15 mouse cellular contexts compared by ENCODE assay signal in genomic region chr12:102190820-102191219, GRCm38 (mm10).
DNase-seq lines count a peak whose midpoint lies in the region; ATAC-seq and TF ChIP-seq lines count a peak whose summit lies in the region.
"Had no signal": no experiment of that assay in that cellular context is flagged by ENCODE, and none has a peak within 500 bp of the region (broad histone marks: within the 10 kb centered on the region; RNA-seq: fewer than 3 reads in every experiment).

No protein-coding gene starts in this region.

- no peak overlapping the region for H3K9ac ChIP-seq in heart, embryonic 12.5 days
- H3K9ac ChIP-seq in forebrain, embryonic 11.5 days (ENCODE audit: low read length), result no peak overlapping the region
- H3K9ac ChIP-seq in midbrain, embryonic 16.5 days (ENCODE audit: low read depth, low read length), result no peak overlapping the region
- H3K9ac ChIP-seq: hindbrain, embryonic 15.5 days; kidney, embryonic 15.5 days; limb, embryonic 15.5 days; neural tube, embryonic 12.5 days had no signal

- in situ Hi-C loops in Patski (cut with MboI; ENCODE audit: low pct_unique_long_range_greater_than_20kb), result no loop called here

- H3K27ac ChIP-seq in heart, embryonic 12.5 days (ENCODE audit: poor library complexity, severe bottlenecking), result no peak overlapping the region
- H3K27ac ChIP-seq in forebrain, embryonic 11.5 days (ENCODE audit: low read depth, low read length), result no peak overlapping the region
- H3K27ac ChIP-seq in midbrain, embryonic 16.5 days (ENCODE audit: low read length), result no peak overlapping the region
- H3K27ac ChIP-seq: gastrocnemius, adult 2 months; hindbrain, embryonic 15.5 days; kidney, embryonic 15.5 days; limb, embryonic 15.5 days; midbrain, embryonic 10.5 days; neural tube, embryonic 12.5 days had no signal

- peak; percentile 63 for ATAC-seq in Patski
- ATAC-seq in heart, embryonic 12.5 days (ENCODE audit: insufficient number of reproducible peaks, low FRiP score), result no peak
- no peak for ATAC-seq in forebrain, embryonic 11.5 days (replicated peaks; ENCODE audit: low FRiP score)
- ATAC-seq in midbrain, embryonic 16.5 days, result no peak

- no peaks in the 10 kb centered on the region for H3K36me3 ChIP-seq in heart, embryonic 12.5 days
- no peaks in the 10 kb centered on the region for H3K36me3 ChIP-seq in forebrain, embryonic 11.5 days (ENCODE audit: control insufficient read depth, insufficient read depth, low read length)
- no peaks in the 10 kb centered on the region for H3K36me3 ChIP-seq in midbrain, embryonic 16.5 days (ENCODE audit: control insufficient read depth, insufficient read depth, low read length)
- H3K36me3 ChIP-seq: hindbrain, embryonic 15.5 days; kidney, embryonic 15.5 days; limb, embryonic 15.5 days; midbrain, embryonic 10.5 days; neural tube, embryonic 12.5 days had no signal

- H3K27me3 ChIP-seq in Patski, result no peaks in the 10 kb centered on the region
- no peaks in the 10 kb centered on the region for H3K27me3 ChIP-seq in heart, embryonic 12.5 days (replicated peaks)
- H3K27me3 ChIP-seq in forebrain, embryonic 11.5 days (ENCODE audit: control insufficient read depth, insufficient read depth, low read length), result no peaks in the 10 kb centered on the region
- no peaks in the 10 kb centered on the region for H3K27me3 ChIP-seq in midbrain, embryonic 16.5 days (ENCODE audit: control insufficient read depth, insufficient read depth, low read depth, low read length)
- H3K27me3 ChIP-seq: hindbrain, embryonic 15.5 days; kidney, embryonic 15.5 days; limb, embryonic 15.5 days; neural tube, embryonic 12.5 days had no signal

- POLR2A ChIA-PET in Patski (lab: Charles Lee), result no interaction called here

- CTCF ChIA-PET in Patski (lab: Charles Lee), result interaction anchor here (1.3 kb wide), 1 partner anchor 9 kb away, joined by 4 read pairs; no protein-coding TSS in a partner anchor

- DNase-seq in 3134 (ENCODE audit: extremely low read depth, insufficient read length, low spot score), result peak; percentile 49
- peak; percentile 58 for DNase-seq in Patski (ENCODE audit: low read depth, low spot score)
- peak; percentile 61 to 71 for DNase-seq in cerebellum, postnatal 36 days
- peak; percentile 33 to 90 for DNase-seq in left cerebral cortex, adult 8-10 months (ENCODE audit: low spot score in 2 of 2)
- no peak for DNase-seq in lung, postnatal 36 days
- no peak for DNase-seq in forebrain, embryonic 11.5 days (ENCODE audit: low spot score)
- DNase-seq: adrenal gland, postnatal 14 days; gastrocnemius, adult 2 months had no signal

- H3K9me3 ChIP-seq in heart, embryonic 12.5 days (replicated peaks), result peaks cover 26% of the 10 kb centered on the region
- H3K9me3 ChIP-seq in forebrain, embryonic 11.5 days (ENCODE audit: control insufficient read depth, low read length), result peaks cover 4% of the 10 kb centered on the region; the same call in 1 of the 2 replicates
- H3K9me3 ChIP-seq in midbrain, embryonic 16.5 days (replicated peaks; ENCODE audit: control insufficient read depth, low read length, poor library complexity, severe bottlenecking), result peaks cover 6% of the 10 kb centered on the region
- H3K9me3 ChIP-seq: hindbrain, embryonic 15.5 days had no signal

- no peak for TF ChIP-seq CTCF in Patski (IDR thresholded peaks at IDR 0.05)

- no peak overlapping the region for H3K4me3 ChIP-seq in heart, embryonic 12.5 days
- no peak overlapping the region for H3K4me3 ChIP-seq in forebrain, embryonic 11.5 days (ENCODE audit: low read depth, low read length)
- H3K4me3 ChIP-seq in midbrain, embryonic 16.5 days (ENCODE audit: low read depth, low read length), result no peak overlapping the region
- H3K4me3 ChIP-seq: gastrocnemius, adult 2 months; hindbrain, embryonic 15.5 days; kidney, embryonic 15.5 days; limb, embryonic 15.5 days; midbrain, embryonic 10.5 days; neural tube, embryonic 12.5 days had no signal

- WGBS in heart, embryonic 12.5 days, result 81% methylated on average over 11 of the region's 11 CpGs
- 84% methylated on average over 11 of the region's 11 CpGs for WGBS in forebrain, embryonic 11.5 days
- 85% methylated on average over 11 of the region's 11 CpGs for WGBS in midbrain, embryonic 16.5 days

- no peak overlapping the region for H3K4me2 ChIP-seq in heart, embryonic 12.5 days
- no peak overlapping the region for H3K4me2 ChIP-seq in forebrain, embryonic 11.5 days (ENCODE audit: low read depth, low read length, severe bottlenecking)
- no peak overlapping the region for H3K4me2 ChIP-seq in midbrain, embryonic 16.5 days (ENCODE audit: low read length)
- H3K4me2 ChIP-seq: hindbrain, embryonic 15.5 days; kidney, embryonic 15.5 days; limb, embryonic 15.5 days; neural tube, embryonic 12.5 days had no signal

- no peaks in the 10 kb centered on the region for H3K4me1 ChIP-seq in heart, embryonic 12.5 days (replicated peaks)
- no peaks in the 10 kb centered on the region for H3K4me1 ChIP-seq in forebrain, embryonic 11.5 days (replicated peaks; ENCODE audit: control insufficient read depth, insufficient read depth, low read length)
- no peaks in the 10 kb centered on the region for H3K4me1 ChIP-seq in midbrain, embryonic 16.5 days (ENCODE audit: control insufficient read depth, insufficient read depth, low read length)
- H3K4me1 ChIP-seq: hindbrain, embryonic 15.5 days; kidney, embryonic 15.5 days; limb, embryonic 15.5 days; midbrain, embryonic 10.5 days; neural tube, embryonic 12.5 days had no signal

Comparison
In these comparisons a context has a peak if more than half of its experiments do, and no peak if none do; other contexts are left out.
1. DNase-seq: peak in 3134 (single experiment), Patski (single experiment), cerebellum, postnatal 36 days (2 of 2) and left cerebral cortex, adult 8-10 months (2 of 2); none in lung, postnatal 36 days (single experiment) and forebrain, embryonic 11.5 days (single experiment).